ENCODE assay signal across 22 mouse cellular contexts in the genomic region with DNA sequence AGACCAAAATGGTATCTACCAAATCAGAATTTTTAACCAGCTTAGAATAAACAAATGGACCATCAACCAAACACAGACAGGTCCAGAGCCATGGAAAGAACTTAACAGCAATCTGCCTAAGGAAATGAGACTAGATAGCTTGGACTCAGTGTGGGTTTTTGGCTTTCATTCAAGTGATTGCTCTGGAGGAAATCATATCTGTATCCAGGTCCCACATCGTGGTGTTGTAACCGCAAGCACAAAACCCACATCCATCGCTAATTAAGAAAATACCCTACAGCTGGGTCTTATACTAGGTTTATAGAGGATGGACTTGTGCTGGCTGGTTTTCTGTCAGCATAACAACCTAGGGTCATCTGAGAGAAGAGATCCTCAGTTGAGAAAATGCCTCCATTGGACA. TPM values are rescaled to one million over a fixed set of nuclear protein-coding genes. Genes with fewer than 3 reads are reported as not detected.
DNase-seq lines count a peak whose midpoint lies in the region; ATAC-seq and TF ChIP-seq lines count a peak whose summit lies in the region.
"Had no signal": no experiment of that assay in that cellular context is flagged by ENCODE, and none has a peak within 500 bp of the region (broad histone marks: within the 10 kb centered on the region; RNA-seq: fewer than 3 reads in every experiment).

No protein-coding gene starts in this region.

- no peak for TF ChIP-seq CTCF in gastrocnemius, adult 2 months (IDR thresholded peaks at IDR 0.05)

- H3K4me3 ChIP-seq in gastrocnemius, adult 2 months, result no peak overlapping the region
- H3K4me3 ChIP-seq: embryonic facial prominence, embryonic 10.5 days; embryonic facial prominence, embryonic 12.5 days; forebrain, embryonic 10.5 days; forebrain, embryonic 12.5 days had no signal

- peak; percentile 56 for ATAC-seq in granulocyte monocyte progenitor cell, adult 5-6 weeks (replicated peaks; ENCODE audit: poor library complexity, severe bottlenecking)
- ATAC-seq in megakaryocyte-erythroid progenitor cell, adult 5-6 weeks (replicated peaks; ENCODE audit: low FRiP score, low TSS enrichment, poor library complexity, severe bottlenecking), result peak; percentile 57; the same call in 1 of the 2 replicates
- ATAC-seq: forebrain, embryonic 14.5 days; forebrain, postnatal 0 days had no signal

- DNase-seq in 416B (ENCODE audit: low read depth), result peak; percentile 83
- DNase-seq in MEL-GATA-1-ER (ENCODE audit: extremely low read depth, low read depth), result peak; percentile 51
- DNase-seq in gastrocnemius, adult 2 months, result no peak
- DNase-seq in thymus, postnatal 25 days, result no peak
- DNase-seq in adrenal gland, adult 18-20 months (ENCODE audit: low spot score in 2 of 2), result no peak
- DNase-seq: adrenal gland, adult 8-10 months; adrenal gland, postnatal 14 days; adrenal gland, postnatal 36 days; cerebellum, adult 11-12 months; cerebellum, adult 2 months; cerebellum, adult 9-10 months; cerebellum, postnatal 10 days; cerebellum, postnatal 25 days; forebrain, postnatal 0 days had no signal

- H3K27ac ChIP-seq in gastrocnemius, adult 2 months, result no peak overlapping the region
- H3K27ac ChIP-seq: embryonic facial prominence, embryonic 10.5 days; embryonic facial prominence, embryonic 12.5 days; forebrain, embryonic 10.5 days; forebrain, embryonic 12.5 days had no signal

- intact Hi-C loops in gastrocnemius, adult 2 months (cut with DNase I), result no loop called here

RNA-seq across cellular contexts. Expression of gene F830045P16Rik, which starts 53.3 kb away (rescaled TPM):
- total RNA-seq in granulocyte monocyte progenitor cell, adult 5-6 weeks (2014; fragmentation: Nextera tagmentation), result not detected in 2 replicates
- 0.15 TPM in 1 of 2 replicates, not detected in the other for total RNA-seq in granulocyte monocyte progenitor cell, adult 5-6 weeks (2017)
- total RNA-seq in megakaryocyte-erythroid progenitor cell, adult 5-6 weeks (2014; fragmentation: Nextera tagmentation), result not detected in 2 replicates
- total RNA-seq in megakaryocyte-erythroid progenitor cell, adult 5-6 weeks (2017), result 0.52 and 0.65 TPM in 2 replicates
- not detected for total RNA-seq in gastrocnemius, adult 2 months (2021)
- total RNA-seq in adrenal gland, adult 18-20 months (2021), result not detected
- total RNA-seq: adrenal gland, adult 8-10 months; adrenal gland, postnatal 14 days; adrenal gland, postnatal 36 days; ES-E14; forebrain, postnatal 0 days had no signal

Comparison
In these comparisons a context has a peak if more than half of its experiments do, and no peak if none do; other contexts are left out.
1. DNase-seq: peak in 416B (single experiment) and MEL-GATA-1-ER (single experiment); none in gastrocnemius, adult 2 months (single experiment), thymus, postnatal 25 days (single experiment) and adrenal gland, adult 18-20 months (0 of 2).